Mouse (Mus musculus) ES-Bruce4 (cell line): ENCODE measurements around the gene Scrt2. TPM values are rescaled to one million over a fixed set of nuclear protein-coding genes. Genes with fewer than 3 reads are reported as not detected.

Source experiments
- H3K27ac ChIP-seq: 2 replicates; pipeline ENCODE4 v1.5.1; 2012; ENCODE audit warnings: low read length, inconsistent platforms; ENCODE audit not compliant: insufficient read depth
- H3K27me3 ChIP-seq: 2 replicates; pipeline ENCODE4 v1.6.1; 2012; ENCODE audit warnings: mild to moderate bottlenecking, low read length, inconsistent platforms; ENCODE audit not compliant: control insufficient read depth, poor library complexity, insufficient read depth, severe bottlenecking
- H3K36me3 ChIP-seq: 2 replicates; pipeline ENCODE4 v1.6.1; 2012; ENCODE audit warnings: inconsistent platforms, mild to moderate bottlenecking, low read length, moderate library complexity; ENCODE audit not compliant: control insufficient read depth, poor library complexity, insufficient read depth, severe bottlenecking
- H3K4me1 ChIP-seq: one replicate; pipeline ENCODE4 v1.8.1; 2011; ENCODE audit warnings: low read length; ENCODE audit not compliant: control insufficient read depth, insufficient read depth
- H3K4me3 ChIP-seq: 2 replicates; pipeline ENCODE4 v1.5.1; 2011; ENCODE audit warnings: low read depth, mild to moderate bottlenecking, low read length
- H3K9ac ChIP-seq: 2 replicates; pipeline ENCODE4 v1.6.1; 2012; ENCODE audit warnings: low read depth, mild to moderate bottlenecking, inconsistent platforms; ENCODE audit not compliant: poor library complexity, severe bottlenecking
- H3K9me3 ChIP-seq: replicated peaks from 2 replicates; pipeline ENCODE4 v1.6.1; 2012; ENCODE audit warnings: mild to moderate bottlenecking, low read length, inconsistent platforms; ENCODE audit not compliant: control insufficient read depth, poor library complexity, insufficient read depth, severe bottlenecking
- CTCF ChIP-seq: IDR thresholded peaks from one replicate; pipeline ENCODE4 v1.8.1; 2011; ENCODE audit warnings: low read depth, low read length
- EP300 ChIP-seq: IDR thresholded peaks from 2 replicates; pipeline ENCODE4 v1.6.1; 2011; ENCODE audit warnings: low read depth, low read length; ENCODE audit not compliant: insufficient read depth
- POLR2A ChIP-seq: IDR thresholded peaks from one replicate; pipeline ENCODE4 v1.8.1; 2011; ENCODE audit warnings: low read length; ENCODE audit not compliant: insufficient read depth
- polyA plus RNA-seq: library from polyadenylated mRNA; stranded (reverse); fragments of >200 nt; gene quantifications from 2 replicates; pipeline ENCODE4 v1.2.4, GENCODE M21; 2011; ENCODE audit warnings: low read depth; ENCODE audit not compliant: missing spikeins, insufficient read depth, insufficient read length

Gene Scrt2
- polyA plus RNA-seq, 1 experiment = 0.18 TPM

- H3K27me3 ChIP-seq = peaks cover 2% of the 10 kb centered on the region; the same call in 1 of the 2 replicates
- peak overlapping the region; percentile 9; the same call in 1 of the 2 replicates for H3K9ac ChIP-seq
- H3K4me1 ChIP-seq = peaks cover 3% of the 10 kb centered on the region
- H3K36me3 ChIP-seq = no peaks in the 10 kb centered on the region
- no peak overlapping the region for H3K27ac ChIP-seq
- H3K9me3 ChIP-seq = no peaks in the 10 kb centered on the region
- peak overlapping the region; percentile 74 for H3K4me3 ChIP-seq
- TF ChIP-seq CTCF (no peak), EP300 (no peak), POLR2A (no peak)
Observed at GRCm38 (mm10) chr2:152081641-152082448, 516 bp downstream of the Scrt2 start.

- Histone ChIP-seq H3K4me3 (peak overlapping the region; percentile 70; the same call in 1 of the 2 replicates), H3K27ac (no peak overlapping the region), H3K27me3 (peaks cover 2% of the 10 kb centered on the region; the same call in 1 of the 2 replicates), H3K9ac (peak overlapping the region; percentile 9; the same call in 1 of the 2 replicates), H3K9me3 (no peaks in the 10 kb centered on the region), H3K36me3 (no peaks in the 10 kb centered on the region), H3K4me1 (peaks cover 3% of the 10 kb centered on the region)
- TF ChIP-seq EP300 = no peak
- TF ChIP-seq CTCF = no peak
- no peak for TF ChIP-seq POLR2A
Observed at GRCm38 (mm10) chr2:152082456-152083285, 1.3 kb downstream of the Scrt2 start.

GRCm38 (mm10) chr2:152083411-152083810, 2.1 kb downstream of the Scrt2 start:
- TF ChIP-seq POLR2A (no peak), EP300 (no peak), CTCF (no peak)
- H3K27me3 ChIP-seq = peaks cover 2% of the 10 kb centered on the region; the same call in 1 of the 2 replicates

GRCm38 (mm10) chr2:152084298-152084697, 3.0 kb downstream of the Scrt2 start:
- no peak overlapping the region for H3K9ac ChIP-seq
- H3K27ac ChIP-seq = no peak overlapping the region
- TF ChIP-seq CTCF (no peak), POLR2A (no peak), EP300 (no peak)
- H3K36me3 ChIP-seq = no peaks in the 10 kb centered on the region
- peaks cover 2% of the 10 kb centered on the region; the same call in 1 of the 2 replicates for H3K27me3 ChIP-seq
- H3K4me3 ChIP-seq = no peak overlapping the region
- no peaks in the 10 kb centered on the region for H3K9me3 ChIP-seq
- H3K4me1 ChIP-seq = peaks cover 3% of the 10 kb centered on the region

More at GRCm38 (mm10) chr2:152083411-152083810, 2.1 kb downstream of the Scrt2 start:
- Histone ChIP-seq H3K36me3 (no peaks in the 10 kb centered on the region), H3K4me3 (no peak overlapping the region), H3K9ac (no peak overlapping the region), H3K27ac (no peak overlapping the region), H3K9me3 (no peaks in the 10 kb centered on the region), H3K4me1 (peaks cover 3% of the 10 kb centered on the region)

- no peak overlapping the region for H3K9ac ChIP-seq
- peaks cover 2% of the 10 kb centered on the region for H3K4me1 ChIP-seq
- no peaks in the 10 kb centered on the region for H3K9me3 ChIP-seq
- H3K36me3 ChIP-seq = no peaks in the 10 kb centered on the region
- H3K27me3 ChIP-seq = peaks cover 2% of the 10 kb centered on the region; the same call in 1 of the 2 replicates
- TF ChIP-seq CTCF (no peak), POLR2A (no peak), EP300 (no peak)
- H3K27ac ChIP-seq = no peak overlapping the region
- H3K4me3 ChIP-seq = no peak overlapping the region
Observed at GRCm38 (mm10) chr2:152085414-152085813, 4.1 kb downstream of the Scrt2 start.
